Mouse (Mus musculus) spleen, embryonic (tissue): ENCODE measurements around the gene Csk.

ENCODE experiments used
- CTCF ChIA-PET: fragments of 350-600 bp; sonication (Branson Sonifier 250); formaldehyde crosslinking; loops from one replicate; lab custom pipeline; 2022; lab: Charles Lee

The Csk gene

GRCm38 (mm10) chr9:57653283-57653682, at the start of gene Csk:
Gene Csk, minus strand, starts transcription at chr9:57653631.
- CTCF ChIA-PET: interaction anchor here (0.5 to 1.1 kb wide), 8 partner anchors 13 to 135 kb away, joined by 3 to 8 read pairs (median 4); no protein-coding TSS in a partner anchor

- CTCF ChIA-PET: no interaction called here
Measured at GRCm38 (mm10) chr9:57698466-57699150, 45.2 kb upstream of the Csk start.

DNA sequence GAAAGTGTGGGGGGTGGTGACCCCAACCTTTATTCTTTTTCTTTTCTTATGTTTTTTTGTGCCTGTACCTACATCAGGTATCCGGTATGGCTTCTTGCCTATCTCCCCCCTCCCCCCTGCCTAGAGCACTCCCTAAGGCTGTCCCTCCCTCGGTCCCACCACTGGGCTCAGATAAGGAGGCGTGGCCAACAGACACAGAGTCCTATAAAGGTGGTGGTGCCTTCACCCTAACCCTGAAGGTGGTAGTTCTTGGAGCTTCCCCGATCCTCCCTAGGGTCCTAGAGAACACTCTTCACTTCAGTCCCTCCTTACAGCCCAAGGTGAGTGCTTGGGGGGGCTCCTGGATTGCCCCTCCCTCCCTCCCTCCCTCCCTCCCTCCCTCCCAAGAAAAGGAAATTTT, 43.9 kb upstream of the Csk start:
- CTCF ChIA-PET: no interaction called here

DNA sequence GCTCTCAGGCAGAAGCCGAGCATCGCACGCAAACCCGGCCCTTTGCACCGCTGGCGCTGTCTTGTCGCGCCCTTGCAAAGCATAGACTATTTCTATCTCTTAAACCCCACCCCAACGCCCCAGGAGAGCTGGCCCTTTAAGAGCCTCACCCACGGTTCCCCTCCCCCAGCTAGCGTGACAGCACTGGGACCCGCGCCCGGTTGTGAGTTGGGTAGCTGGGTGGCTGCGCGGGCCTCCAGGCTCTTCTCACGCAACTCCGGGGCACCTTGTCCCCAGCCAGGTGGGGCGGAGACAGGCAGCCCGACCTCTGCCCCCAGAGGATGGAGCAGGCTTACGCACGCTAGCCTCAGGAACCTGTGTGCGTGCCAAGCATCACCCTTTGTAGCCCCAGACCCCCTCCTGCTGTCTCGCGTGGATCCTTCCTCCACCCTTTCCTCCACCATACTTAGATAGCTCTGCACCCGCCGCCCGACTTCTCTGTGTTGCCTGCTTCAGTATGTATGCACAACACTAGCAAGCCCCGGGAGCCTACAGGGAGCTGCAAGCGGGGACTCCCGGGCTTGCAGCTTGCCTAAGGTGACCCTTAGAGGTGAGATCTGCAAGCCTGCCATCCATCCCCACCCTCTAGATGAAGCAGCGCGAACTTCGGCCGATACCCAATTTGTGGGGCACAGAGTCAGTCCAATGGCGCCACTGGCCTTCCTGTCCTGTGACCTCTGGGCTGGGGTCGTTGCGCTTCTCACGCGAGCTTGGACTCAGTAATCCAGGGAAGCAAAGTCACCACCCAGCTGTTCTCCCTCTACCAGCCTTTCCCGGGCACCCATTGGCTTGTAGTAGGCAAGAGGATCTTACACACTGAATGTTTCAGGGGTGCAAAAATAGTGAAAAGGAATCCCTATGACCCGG, 43.2 kb upstream of the Csk start:
- CTCF ChIA-PET: interaction anchor here (0.6 kb wide), 1 partner anchor 160 kb away, joined by 5 read pairs; no protein-coding TSS in a partner anchor

GRCm38 (mm10) chr9:57694108-57694507, 40.7 kb upstream of the Csk start:
- CTCF ChIA-PET: interaction anchor here (0.6 to 1.0 kb wide), 2 partner anchors 35 to 50 kb away, joined by 3 to 5 read pairs; no protein-coding TSS in a partner anchor

GRCm38 (mm10) chr9:57688606-57689005, 35.2 kb upstream of the Csk start:
- CTCF ChIA-PET: no interaction called here

GRCm38 (mm10) chr9:57688158-57688557, 34.7 kb upstream of the Csk start:
- CTCF ChIA-PET: no interaction called here

- CTCF ChIA-PET: no interaction called here
Measured at GRCm38 (mm10) chr9:57687751-57688150, 34.3 kb upstream of the Csk start, which contains the start of gene Cyp1a1. Gene Cyp1a1, plus strand, starts transcription at chr9:57687928.

GRCm38 (mm10) chr9:57686011-57686410, 32.6 kb upstream of the Csk start:
- CTCF ChIA-PET: no interaction called here

GRCm38 (mm10) chr9:57683520-57683919, 30.1 kb upstream of the Csk start, which contains the start of gene Cyp1a2:
Gene Cyp1a2, minus strand, starts transcription at chr9:57683703.
- CTCF ChIA-PET: no interaction called here

GRCm38 (mm10) chr9:57681411-57681810, 28.0 kb upstream of the Csk start:
- CTCF ChIA-PET: interaction anchor here (0.6 kb wide), 1 partner anchor 66 kb away, joined by 4 read pairs; no protein-coding TSS in a partner anchor

DNA sequence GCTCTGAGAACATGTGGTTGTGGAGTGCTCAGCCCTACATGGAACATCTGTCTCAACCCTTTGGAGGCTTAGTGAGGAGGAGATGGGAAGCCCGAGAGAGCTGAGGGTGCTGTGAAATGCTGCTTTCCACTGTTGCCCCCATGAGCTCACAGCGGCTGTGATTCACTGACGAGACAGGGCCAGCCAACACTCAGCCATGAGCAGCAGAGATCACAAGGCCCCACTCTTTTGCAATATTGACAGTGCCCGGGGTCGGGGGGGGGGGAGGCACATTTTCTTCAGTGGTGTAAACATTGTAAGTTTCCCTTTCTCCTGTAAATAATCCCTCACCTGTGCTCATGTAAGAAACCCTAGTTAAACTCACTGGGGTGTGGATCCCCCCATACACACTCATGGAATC, 18.1 kb upstream of the Csk start:
- CTCF ChIA-PET: no interaction called here

GRCm38 (mm10) chr9:57671037-57671436, 17.6 kb upstream of the Csk start:
- CTCF ChIA-PET: no interaction called here

- CTCF ChIA-PET: no interaction called here
Measured at GRCm38 (mm10) chr9:57669566-57669965, 16.1 kb upstream of the Csk start.

GRCm38 (mm10) chr9:57668277-57668676, 14.8 kb upstream of the Csk start:
- CTCF ChIA-PET: interaction anchor here (0.7 kb wide), 1 partner anchor 41 kb away, joined by 6 read pairs; no protein-coding TSS in a partner anchor

GRCm38 (mm10) chr9:57667817-57668216, 14.4 kb upstream of the Csk start:
- CTCF ChIA-PET: interaction anchor here (0.7 kb wide), 1 partner anchor 41 kb away, joined by 6 read pairs; no protein-coding TSS in a partner anchor

DNA sequence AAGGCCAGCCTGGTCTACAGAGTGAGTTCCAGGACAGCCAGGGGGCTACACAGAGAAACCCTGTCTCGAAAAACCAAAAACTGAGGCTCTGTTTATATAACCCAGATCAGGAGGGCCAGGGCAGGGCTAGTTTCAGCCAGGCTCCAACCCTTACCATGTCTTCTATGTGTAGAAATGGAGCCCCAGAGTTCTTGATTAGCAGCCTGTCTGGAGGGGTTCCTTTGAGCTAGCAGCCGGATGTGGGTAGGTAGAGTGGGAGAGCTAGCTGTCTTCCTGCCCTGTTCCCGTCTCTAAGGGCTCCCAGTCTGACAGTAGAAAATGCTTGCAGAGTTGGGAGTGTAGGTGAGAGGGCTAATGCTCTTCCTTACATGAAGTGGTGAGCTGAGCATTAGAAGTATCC, 13.7 kb upstream of the Csk start:
- CTCF ChIA-PET: no interaction called here

DNA sequence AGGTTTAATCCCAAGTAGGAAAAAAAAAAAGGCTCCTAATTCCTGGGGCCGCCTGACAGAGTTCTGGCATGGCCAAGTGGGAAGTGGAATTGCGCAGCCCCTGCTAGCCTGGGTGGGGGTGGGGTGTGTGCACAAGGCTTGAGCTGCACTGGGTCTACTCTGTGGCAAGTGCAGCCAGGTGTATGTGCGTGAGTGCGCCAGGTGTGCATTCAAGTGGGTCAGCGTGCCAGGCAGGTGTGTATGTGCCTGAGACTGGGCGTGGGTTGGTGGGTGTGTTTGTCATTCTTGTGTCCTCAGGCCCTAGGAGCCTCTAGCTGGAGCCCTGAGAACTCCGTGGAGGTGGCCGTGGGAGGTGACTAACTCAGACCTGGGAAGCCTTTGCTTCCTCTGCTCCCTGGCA, 13.1 kb upstream of the Csk start:
- CTCF ChIA-PET: no interaction called here

- CTCF ChIA-PET: interaction anchor here (0.6 kb wide), 1 partner anchor 123 kb away, joined by 5 read pairs; no protein-coding TSS in a partner anchor
Measured at GRCm38 (mm10) chr9:57664616-57665015, 11.2 kb upstream of the Csk start.

- CTCF ChIA-PET: no interaction called here
Measured at GRCm38 (mm10) chr9:57661552-57661951, 8.1 kb upstream of the Csk start.

- CTCF ChIA-PET: interaction anchor here (0.7 to 0.9 kb wide), 3 partner anchors 71 to 328 kb away, joined by 3 read pairs; partner anchors contain the start of gene Ulk3
Measured at GRCm38 (mm10) chr9:57660501-57660900, 7.1 kb upstream of the Csk start.

- CTCF ChIA-PET: interaction anchor here (0.6 to 1.2 kb wide), 5 partner anchors 34 to 594 kb away, joined by 3 to 5 read pairs (median 4); no protein-coding TSS in a partner anchor
Measured at GRCm38 (mm10) chr9:57659774-57660173, 6.3 kb upstream of the Csk start.
